Mouse (Mus musculus): ENCODE results near the gene Diablo. TPM values are rescaled to one million over a fixed set of nuclear protein-coding genes. Genes with fewer than 3 reads are reported as not detected.

Diablo gene
- total and polyA plus RNA-seq, 2 experiments from 2014 or later, result 76.7 to 89.4 TPM

DNA sequence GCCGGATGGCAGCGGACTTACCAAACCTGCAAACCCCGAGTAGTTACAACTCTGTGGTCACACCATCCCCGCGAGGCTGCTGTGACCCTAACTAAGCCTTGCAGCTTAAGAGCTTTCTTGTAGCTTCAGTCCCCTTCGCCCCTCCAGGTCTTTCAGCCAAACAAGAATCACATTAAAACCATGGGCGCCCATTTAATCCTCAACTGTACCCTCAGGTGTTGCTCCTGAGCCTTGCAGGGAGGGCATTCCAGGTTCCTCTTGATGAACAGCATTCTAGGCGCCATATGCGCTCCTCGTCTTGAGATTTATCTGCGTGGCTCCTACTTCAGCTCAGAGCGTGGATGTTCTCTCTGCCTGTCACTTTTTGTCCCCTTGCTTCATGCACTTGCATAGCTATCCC lies 15.1 kb downstream of the Diablo start:
- DNase-seq (ENCODE audit: low spot score), result peak; percentile 19
- WGBS, result 7% methylated on average over 12 of the region's 12 CpGs
- ATAC-seq, result no peak

DNA sequence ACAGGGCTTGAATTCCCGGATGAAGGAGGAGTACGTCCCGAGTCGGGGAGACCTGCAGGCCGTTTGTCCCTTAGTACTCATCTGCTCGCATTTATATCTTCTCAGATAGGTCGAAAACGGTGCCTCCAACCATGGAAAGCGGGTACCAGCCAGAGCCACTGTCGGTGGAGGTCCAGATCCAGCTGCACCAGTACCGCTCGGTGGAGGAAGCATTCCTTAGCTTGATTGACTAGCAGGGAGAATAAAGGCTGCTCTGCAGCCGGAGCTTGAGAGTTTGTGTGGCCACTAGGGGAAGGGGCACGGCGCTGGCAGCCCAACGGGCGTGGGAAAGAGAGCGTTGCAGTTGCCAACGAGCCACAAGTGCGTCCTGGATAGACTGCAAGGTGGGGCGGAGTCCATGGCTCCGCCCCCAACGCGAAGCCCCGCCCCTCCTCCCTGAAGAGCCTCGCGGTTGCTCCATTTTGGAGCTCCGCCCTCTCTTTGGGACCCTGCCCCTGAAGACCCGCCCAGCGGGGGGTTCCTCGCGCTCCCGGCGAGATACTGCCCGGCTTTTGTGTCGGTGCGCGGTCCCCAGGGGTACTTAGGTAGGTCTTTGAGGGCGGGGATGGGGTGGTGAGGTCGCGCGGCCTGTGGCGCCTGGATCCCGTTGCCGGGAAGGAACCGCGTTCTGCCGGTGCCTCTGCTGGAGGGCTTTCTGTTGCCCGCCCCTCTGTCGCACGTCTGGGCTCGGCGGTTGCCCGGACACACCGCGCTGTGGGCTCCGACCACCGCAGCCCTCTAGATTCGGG lies 15.8 kb downstream of the Diablo start:
- peak overlapping the region; percentile 20; the same call in 1 of the 2 replicates for H3K27ac ChIP-seq
- peaks cover 4% of the 10 kb centered on the region; the same call in 1 of the 2 replicates for H3K4me1 ChIP-seq (ENCODE audit: insufficient read depth, low read length)
- H3K9ac ChIP-seq (replicated peaks; ENCODE audit: low read length), result peak overlapping the region; percentile 54
- no peaks in the 10 kb centered on the region for H3K27me3 ChIP-seq (ENCODE audit: insufficient read depth, low read length)
- DNase-seq (ENCODE audit: low spot score), result peak; percentile 95
- peak; percentile 67 for TF ChIP-seq CTCF (IDR thresholded peaks at IDR 0.05; ENCODE audit: low read depth)
- peak overlapping the region; percentile 84 for H3K4me2 ChIP-seq (ENCODE audit: low read depth, low read length)
- H3K36me3 ChIP-seq (ENCODE audit: insufficient read depth, low read length), result 0 out of 2 replicates have a peak, but pooled peaks cover 8% of the 10 kb centered on the region
- peak; percentile 95 for ATAC-seq
- 1% methylated on average over 56 of the region's 59 CpGs for WGBS
- peak overlapping the region; percentile 62 for H3K4me3 ChIP-seq (ENCODE audit: low read length)
- no peaks in the 10 kb centered on the region for H3K9me3 ChIP-seq (ENCODE audit: low read length)

More for the DNA sequence above, 15.1 kb downstream of the Diablo start:
- no peaks in the 10 kb centered on the region for H3K27me3 ChIP-seq (ENCODE audit: insufficient read depth, low read length)
- no peak overlapping the region for H3K27ac ChIP-seq
- H3K9ac ChIP-seq (replicated peaks; ENCODE audit: low read length), result peak overlapping the region; percentile 54
- no peaks in the 10 kb centered on the region for H3K9me3 ChIP-seq (ENCODE audit: low read length)
- H3K4me2 ChIP-seq (ENCODE audit: low read depth, low read length), result peak overlapping the region; percentile 84
- peaks cover 4% of the 10 kb centered on the region; the same call in 1 of the 2 replicates for H3K4me1 ChIP-seq (ENCODE audit: insufficient read depth, low read length)
- TF ChIP-seq CTCF (IDR thresholded peaks at IDR 0.05; ENCODE audit: low read depth), result no peak
- 0 out of 2 replicates have a peak, but pooled peaks cover 9% of the 10 kb centered on the region for H3K36me3 ChIP-seq (ENCODE audit: insufficient read depth, low read length)
- H3K4me3 ChIP-seq (ENCODE audit: low read length), result peak overlapping the region; percentile 62

DNA sequence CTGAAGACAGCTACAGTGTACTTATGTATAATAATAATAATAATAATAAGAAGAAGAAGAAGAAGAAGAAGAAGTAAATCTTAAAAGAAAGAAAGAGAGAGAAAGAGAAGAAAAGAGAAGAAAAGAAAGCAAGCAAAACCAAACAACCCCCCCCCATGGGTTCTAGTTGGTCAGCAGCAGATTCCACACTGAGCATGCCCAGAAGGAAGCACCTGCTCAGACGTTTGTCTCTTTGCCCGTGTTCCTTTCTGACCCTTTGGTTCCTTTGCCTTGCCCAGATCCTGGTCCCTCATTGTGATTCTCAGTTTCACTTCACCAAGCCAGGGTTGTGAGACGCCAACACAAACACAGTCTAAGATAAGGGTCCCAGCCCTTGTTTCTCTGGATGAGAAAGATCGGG lies 22.0 kb downstream of the Diablo start:
- no peaks in the 10 kb centered on the region for H3K9me3 ChIP-seq (ENCODE audit: low read length)
- H3K4me2 ChIP-seq (ENCODE audit: low read depth, low read length), result no peak overlapping the region
- H3K27ac ChIP-seq, result no peak overlapping the region
- TF ChIP-seq CTCF (IDR thresholded peaks at IDR 0.05; ENCODE audit: low read depth), result no peak
- H3K9ac ChIP-seq (replicated peaks; ENCODE audit: low read length), result no peak overlapping the region
- no peaks in the 10 kb centered on the region for H3K36me3 ChIP-seq (ENCODE audit: insufficient read depth, low read length)
- DNase-seq (ENCODE audit: low spot score) (no peak), ATAC-seq (no peak)
- H3K4me3 ChIP-seq (ENCODE audit: low read length), result no peak overlapping the region
- 76% methylated on average over 4 of the region's 4 CpGs for WGBS
- H3K4me1 ChIP-seq (ENCODE audit: insufficient read depth, low read length), result peaks cover 4% of the 10 kb centered on the region; the same call in 1 of the 2 replicates
- no peaks in the 10 kb centered on the region for H3K27me3 ChIP-seq (ENCODE audit: insufficient read depth, low read length)

DNA sequence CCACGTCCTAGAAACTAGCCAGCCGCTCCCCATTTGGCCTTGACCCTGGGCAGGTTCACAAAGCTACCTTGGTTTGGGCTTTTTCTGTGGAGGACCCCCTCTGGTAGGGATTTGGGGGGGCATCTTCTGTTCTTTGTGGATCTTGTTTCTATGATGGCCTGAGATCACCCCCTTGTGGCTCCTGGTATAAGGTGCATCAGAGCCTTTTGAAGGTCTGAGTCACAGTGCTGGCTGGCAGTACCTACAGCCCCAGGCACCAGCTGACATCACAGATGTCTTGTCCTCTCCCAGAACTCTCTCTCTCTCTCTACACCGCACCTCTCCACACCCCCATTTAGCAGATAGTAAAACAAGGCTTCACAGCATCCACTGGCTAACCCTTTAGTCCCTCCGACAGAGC lies 24.3 kb downstream of the Diablo start:
- Histone ChIP-seq H3K9me3 (ENCODE audit: low read length) (no peaks in the 10 kb centered on the region), H3K4me3 (ENCODE audit: low read length) (no peak overlapping the region), H3K36me3 (ENCODE audit: insufficient read depth, low read length) (no peaks in the 10 kb centered on the region), H3K4me1 (ENCODE audit: insufficient read depth, low read length) (peaks cover 4% of the 10 kb centered on the region; the same call in 1 of the 2 replicates), H3K4me2 (ENCODE audit: low read depth, low read length) (no peak overlapping the region), H3K27me3 (ENCODE audit: insufficient read depth, low read length) (no peaks in the 10 kb centered on the region), H3K9ac (replicated peaks; ENCODE audit: low read length) (no peak overlapping the region), H3K27ac (no peak overlapping the region)
- peak; percentile 70 for TF ChIP-seq CTCF (IDR thresholded peaks at IDR 0.05; ENCODE audit: low read depth)
- DNase-seq (ENCODE audit: low spot score) (peak; percentile 71), ATAC-seq (peak; percentile 55; the same call in 1 of the 2 replicates)
- WGBS, result 40% methylated on average over 4 of the region's 4 CpGs

DNA sequence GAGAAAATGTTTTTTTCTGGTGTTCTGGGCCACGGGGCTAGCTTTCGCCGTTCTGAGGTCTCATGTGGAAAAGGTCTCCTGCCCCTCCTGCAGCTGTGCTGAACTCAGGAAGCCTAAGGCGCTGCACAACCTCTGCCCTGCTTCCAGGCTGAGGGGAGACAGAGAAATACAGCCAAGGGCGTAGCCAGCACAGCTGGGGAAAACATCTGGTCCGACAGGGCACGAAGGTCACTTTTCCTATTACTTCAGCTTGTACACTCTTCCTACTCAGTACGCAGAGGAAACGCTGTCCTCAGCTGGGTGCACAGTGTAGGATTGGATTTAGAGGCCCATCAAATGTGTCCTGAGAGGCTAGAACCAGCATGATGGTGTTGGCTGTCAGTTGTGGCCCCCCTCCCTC lies 34.0 kb downstream of the Diablo start:
- no peak overlapping the region for H3K4me3 ChIP-seq (ENCODE audit: low read length)
- no peaks in the 10 kb centered on the region for H3K27me3 ChIP-seq (ENCODE audit: insufficient read depth, low read length)
- ATAC-seq (no peak), DNase-seq (ENCODE audit: low spot score) (no peak)
- 61% methylated on average over 9 of the region's 9 CpGs for WGBS
- H3K9me3 ChIP-seq (ENCODE audit: low read length), result no peaks in the 10 kb centered on the region
- no peak for TF ChIP-seq CTCF (IDR thresholded peaks at IDR 0.05; ENCODE audit: low read depth)
- no peak overlapping the region for H3K4me2 ChIP-seq (ENCODE audit: low read depth, low read length)
- no peak overlapping the region for H3K27ac ChIP-seq
- H3K4me1 ChIP-seq (ENCODE audit: insufficient read depth, low read length), result peaks cover 7% of the 10 kb centered on the region; the same call in 1 of the 2 replicates
- H3K9ac ChIP-seq (replicated peaks; ENCODE audit: low read length), result no peak overlapping the region
- no peaks in the 10 kb centered on the region for H3K36me3 ChIP-seq (ENCODE audit: insufficient read depth, low read length)

DNA sequence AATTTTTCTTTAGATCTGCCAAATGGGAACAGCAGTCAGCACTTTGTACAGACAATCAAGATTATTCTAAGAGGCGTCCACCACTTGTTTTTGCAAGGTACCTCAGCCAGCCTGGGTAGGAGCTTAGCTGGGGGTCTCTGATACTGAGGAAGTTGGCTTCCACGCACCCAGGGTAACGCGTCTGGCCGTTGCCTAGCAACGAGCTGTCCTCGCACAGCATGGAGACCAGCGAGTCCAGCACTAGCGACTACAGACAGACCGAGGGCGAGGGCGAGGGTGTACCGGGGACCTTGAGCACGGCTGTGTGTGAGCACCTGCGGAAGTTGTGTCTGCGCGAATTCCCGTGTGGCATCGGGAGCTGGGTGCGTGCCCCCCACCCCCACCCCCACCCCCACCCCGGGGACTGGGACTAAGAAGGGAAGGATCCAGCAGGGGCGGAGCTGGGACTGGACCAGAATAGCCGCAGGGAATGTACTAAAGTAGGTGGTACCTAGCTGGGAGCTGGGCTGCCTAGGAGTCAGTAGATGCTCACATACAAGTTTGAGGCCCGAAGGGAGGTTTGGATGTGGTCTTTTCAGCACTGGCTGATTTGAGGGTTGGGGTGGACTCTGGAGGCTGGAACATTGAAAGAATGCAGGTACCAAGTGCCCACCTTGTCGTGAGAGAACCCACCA lies 34.7 kb downstream of the Diablo start, which contains the start of the genes Lrrc43 and Il31:
Gene Lrrc43 (plus strand): TSS at position 194 of the 674 bp plus-strand sequence.
Gene Il31 (minus strand): TSS at position 378 of the 674 bp plus-strand sequence.
- ATAC-seq, result peak; percentile 76
- H3K27ac ChIP-seq, result no peak within 1 kb of the TSS
- no peaks in the 10 kb centered on the region for H3K36me3 ChIP-seq (ENCODE audit: insufficient read depth, low read length)
- WGBS, result 6% methylated on average over 25 of the region's 25 CpGs
- DNase-seq (ENCODE audit: low spot score), result peak; percentile 71
- TF ChIP-seq CTCF (IDR thresholded peaks at IDR 0.05; ENCODE audit: low read depth), result no peak
- H3K4me3 ChIP-seq (ENCODE audit: low read length), result peak within 1 kb of the TSS; percentile 24
- peak within 1 kb of the TSS; percentile 28; the same call in 1 of the 2 replicates for H3K9ac ChIP-seq (replicated peaks; ENCODE audit: low read length)
- H3K27me3 ChIP-seq (ENCODE audit: insufficient read depth, low read length), result no peaks in the 10 kb centered on the region
- H3K9me3 ChIP-seq (ENCODE audit: low read length), result no peaks in the 10 kb centered on the region
- peak within 1 kb of the TSS; percentile 56 for H3K4me2 ChIP-seq (ENCODE audit: low read depth, low read length)
- H3K4me1 ChIP-seq (ENCODE audit: insufficient read depth, low read length), result peaks cover 7% of the 10 kb centered on the region; the same call in 1 of the 2 replicates
